Mouse (Mus musculus): ENCODE results near the gene C1ql4. TPM values are rescaled to one million over a fixed set of nuclear protein-coding genes. Genes with fewer than 3 reads are reported as not detected.

C1ql4 gene
- polyA plus RNA-seq, 1 experiment from 2014 or later, result 5.0 TPM

- 54% methylated on average over 21 of the region's 21 CpGs for WGBS
- no peaks in the 10 kb centered on the region for H3K9me3 ChIP-seq (ENCODE audit: control insufficient read depth, low read length)
- ATAC-seq (ENCODE audit: low FRiP score), result no peak
- 0 out of 2 replicates have a peak, but pooled peaks cover 5% of the 10 kb centered on the region for H3K4me1 ChIP-seq (ENCODE audit: control insufficient read depth, insufficient read depth, low read length)
- no peak overlapping the region for H3K9ac ChIP-seq (ENCODE audit: low read length)
- DNase-seq (ENCODE audit: low spot score, missing footprints), result no peak
- no peak overlapping the region for H3K4me2 ChIP-seq
- no peak overlapping the region for H3K4me3 ChIP-seq (ENCODE audit: low read depth, low read length)
- H3K27me3 ChIP-seq (ENCODE audit: control insufficient read depth, insufficient read depth, low read length), result no peaks in the 10 kb centered on the region
- H3K27ac ChIP-seq (ENCODE audit: low read depth, low read length), result no peak overlapping the region
- no peaks in the 10 kb centered on the region for H3K36me3 ChIP-seq (ENCODE audit: control insufficient read depth, insufficient read depth, low read length)
These were observed 46.4 kb downstream of the C1ql4 start for GRCm38 (mm10) chr15:99040920-99041856.

GRCm38 (mm10) chr15:99039996-99040919, 47.4 kb downstream of the C1ql4 start:
- H3K9me3 ChIP-seq (ENCODE audit: control insufficient read depth, low read length), result no peaks in the 10 kb centered on the region
- 0 out of 2 replicates have a peak, but pooled peaks cover 5% of the 10 kb centered on the region for H3K4me1 ChIP-seq (ENCODE audit: control insufficient read depth, insufficient read depth, low read length)
- ATAC-seq (ENCODE audit: low FRiP score), result no peak
- no peak overlapping the region for H3K4me3 ChIP-seq (ENCODE audit: low read depth, low read length)
- 71% methylated on average over 26 of the region's 26 CpGs for WGBS
- no peak for DNase-seq (ENCODE audit: low spot score, missing footprints)
- H3K27me3 ChIP-seq (ENCODE audit: control insufficient read depth, insufficient read depth, low read length), result no peaks in the 10 kb centered on the region
- H3K4me2 ChIP-seq, result no peak overlapping the region
- no peak overlapping the region for H3K27ac ChIP-seq (ENCODE audit: low read depth, low read length)
- H3K9ac ChIP-seq (ENCODE audit: low read length), result no peak overlapping the region
- H3K36me3 ChIP-seq (ENCODE audit: control insufficient read depth, insufficient read depth, low read length), result no peaks in the 10 kb centered on the region

- H3K4me2 ChIP-seq, result no peak overlapping the region
- H3K9me3 ChIP-seq (ENCODE audit: control insufficient read depth, low read length), result no peaks in the 10 kb centered on the region
- H3K4me3 ChIP-seq (ENCODE audit: low read depth, low read length), result no peak overlapping the region
- no peak for ATAC-seq (ENCODE audit: low FRiP score)
- H3K36me3 ChIP-seq (ENCODE audit: control insufficient read depth, insufficient read depth, low read length), result no peaks in the 10 kb centered on the region
- H3K9ac ChIP-seq (ENCODE audit: low read length), result no peak overlapping the region
- H3K27ac ChIP-seq (ENCODE audit: low read depth, low read length), result no peak overlapping the region
- no peaks in the 10 kb centered on the region for H3K27me3 ChIP-seq (ENCODE audit: control insufficient read depth, insufficient read depth, low read length)
- no peak for DNase-seq (ENCODE audit: low spot score, missing footprints)
- 0 out of 2 replicates have a peak, but pooled peaks cover 5% of the 10 kb centered on the region for H3K4me1 ChIP-seq (ENCODE audit: control insufficient read depth, insufficient read depth, low read length)
- WGBS, result 82% methylated on average over 4 of the region's 4 CpGs
These were observed 48.3 kb downstream of the C1ql4 start for GRCm38 (mm10) chr15:99039306-99039705.

- no peak overlapping the region for H3K4me2 ChIP-seq
- H3K27ac ChIP-seq (ENCODE audit: low read depth, low read length), result no peak overlapping the region
- 0 out of 2 replicates have a peak, but pooled peaks cover 5% of the 10 kb centered on the region for H3K4me1 ChIP-seq (ENCODE audit: control insufficient read depth, insufficient read depth, low read length)
- no peak overlapping the region for H3K9ac ChIP-seq (ENCODE audit: low read length)
- no peaks in the 10 kb centered on the region for H3K27me3 ChIP-seq (ENCODE audit: control insufficient read depth, insufficient read depth, low read length)
- H3K36me3 ChIP-seq (ENCODE audit: control insufficient read depth, insufficient read depth, low read length), result no peaks in the 10 kb centered on the region
- DNase-seq (ENCODE audit: low spot score, missing footprints), result no peak
- ATAC-seq (ENCODE audit: low FRiP score), result no peak
- H3K9me3 ChIP-seq (ENCODE audit: control insufficient read depth, low read length), result no peaks in the 10 kb centered on the region
- no peak overlapping the region for H3K4me3 ChIP-seq (ENCODE audit: low read depth, low read length)
- 87% methylated on average over 5 of the region's 5 CpGs for WGBS
These were observed 48.8 kb downstream of the C1ql4 start for GRCm38 (mm10) chr15:99038797-99039196.

GRCm38 (mm10) chr15:99038025-99038424, 49.6 kb downstream of the C1ql4 start:
- H3K27me3 ChIP-seq (ENCODE audit: control insufficient read depth, insufficient read depth, low read length), result no peaks in the 10 kb centered on the region
- ATAC-seq (ENCODE audit: low FRiP score) (no peak), DNase-seq (ENCODE audit: low spot score, missing footprints) (no peak)
- H3K36me3 ChIP-seq (ENCODE audit: control insufficient read depth, insufficient read depth, low read length), result no peaks in the 10 kb centered on the region
- H3K4me2 ChIP-seq, result no peak overlapping the region
- 0 out of 2 replicates have a peak, but pooled peaks cover 5% of the 10 kb centered on the region for H3K4me1 ChIP-seq (ENCODE audit: control insufficient read depth, insufficient read depth, low read length)
- H3K27ac ChIP-seq (ENCODE audit: low read depth, low read length), result no peak overlapping the region
- no peak overlapping the region for H3K9ac ChIP-seq (ENCODE audit: low read length)
- WGBS, result 93% methylated on average over 1 of the region's 1 CpGs
- no peak overlapping the region for H3K4me3 ChIP-seq (ENCODE audit: low read depth, low read length)
- no peaks in the 10 kb centered on the region for H3K9me3 ChIP-seq (ENCODE audit: control insufficient read depth, low read length)

GRCm38 (mm10) chr15:99036249-99036905, 51.2 kb downstream of the C1ql4 start:
- no peak overlapping the region for H3K4me2 ChIP-seq
- H3K9me3 ChIP-seq (ENCODE audit: control insufficient read depth, low read length), result no peaks in the 10 kb centered on the region
- H3K36me3 ChIP-seq (ENCODE audit: control insufficient read depth, insufficient read depth, low read length), result no peaks in the 10 kb centered on the region
- no peak overlapping the region for H3K9ac ChIP-seq (ENCODE audit: low read length)
- H3K4me1 ChIP-seq (ENCODE audit: control insufficient read depth, insufficient read depth, low read length), result peaks cover 4% of the 10 kb centered on the region; the same call in 1 of the 2 replicates
- ATAC-seq (ENCODE audit: low FRiP score) (no peak), DNase-seq (ENCODE audit: low spot score, missing footprints) (no peak)
- no peak overlapping the region for H3K4me3 ChIP-seq (ENCODE audit: low read depth, low read length)
- H3K27me3 ChIP-seq (ENCODE audit: control insufficient read depth, insufficient read depth, low read length), result no peaks in the 10 kb centered on the region
- WGBS, result 92% methylated on average over 8 of the region's 8 CpGs
- H3K27ac ChIP-seq (ENCODE audit: low read depth, low read length), result no peak overlapping the region

- Histone ChIP-seq H3K9ac (ENCODE audit: low read length) (no peak overlapping the region), H3K4me2 (no peak overlapping the region), H3K27ac (ENCODE audit: low read depth, low read length) (no peak overlapping the region), H3K36me3 (ENCODE audit: control insufficient read depth, insufficient read depth, low read length) (no peaks in the 10 kb centered on the region), H3K4me3 (ENCODE audit: low read depth, low read length) (no peak overlapping the region), H3K27me3 (ENCODE audit: control insufficient read depth, insufficient read depth, low read length) (peaks cover 4% of the 10 kb centered on the region), H3K9me3 (ENCODE audit: control insufficient read depth, low read length) (no peaks in the 10 kb centered on the region), H3K4me1 (ENCODE audit: control insufficient read depth, insufficient read depth, low read length) (peaks cover 2% of the 10 kb centered on the region; the same call in 1 of the 2 replicates)
- ATAC-seq (ENCODE audit: low FRiP score) (no peak), DNase-seq (ENCODE audit: low spot score, missing footprints) (no peak)
- WGBS, result 95% methylated on average over 4 of the region's 4 CpGs
These were observed 52.2 kb downstream of the C1ql4 start for GRCm38 (mm10) chr15:99035431-99035830.

All from midbrain, embryonic 11.5 days (tissue).